ENCODE assay signal across 24 mouse cellular contexts in genomic region chr3:130768172-130768571, GRCm38 (mm10). TPM values are rescaled to one million over a fixed set of nuclear protein-coding genes. Genes with fewer than 3 reads are reported as not detected.
DNase-seq lines count a peak whose midpoint lies in the region; ATAC-seq lines count a peak whose summit lies in the region.
"Had no signal": no experiment of that assay in that cellular context is flagged by ENCODE, and none has a peak within 500 bp of the region (broad histone marks: within the 10 kb centered on the region; RNA-seq: fewer than 3 reads in every experiment).

No protein-coding gene starts in this region.

- no peaks in the 10 kb centered on the region for H3K9me3 ChIP-seq in liver, embryonic 11.5 days (ENCODE audit: control insufficient read depth, low read length)
- no peaks in the 10 kb centered on the region for H3K9me3 ChIP-seq in heart, embryonic 10.5 days
- H3K9me3 ChIP-seq: embryonic facial prominence, embryonic 13.5 days; embryonic facial prominence, embryonic 15.5 days; forebrain, embryonic 10.5 days; forebrain, embryonic 12.5 days had no signal

- H3K9ac ChIP-seq in liver, embryonic 11.5 days (ENCODE audit: low read depth, low read length), result no peak overlapping the region
- H3K9ac ChIP-seq: embryonic facial prominence, embryonic 13.5 days; embryonic facial prominence, embryonic 15.5 days; forebrain, embryonic 12.5 days had no signal

- H3K27me3 ChIP-seq in liver, embryonic 11.5 days (replicated peaks; ENCODE audit: control insufficient read depth, insufficient read depth, low read length), result no peaks in the 10 kb centered on the region
- no peaks in the 10 kb centered on the region for H3K27me3 ChIP-seq in heart, embryonic 10.5 days (ENCODE audit: insufficient read depth, poor library complexity, severe bottlenecking)
- H3K27me3 ChIP-seq: embryonic facial prominence, embryonic 13.5 days; embryonic facial prominence, embryonic 15.5 days; forebrain, embryonic 12.5 days had no signal

- H3K27ac ChIP-seq in liver, embryonic 11.5 days (ENCODE audit: low read depth, low read length), result no peak overlapping the region
- H3K27ac ChIP-seq in heart, embryonic 10.5 days, result no peak overlapping the region
- H3K27ac ChIP-seq: embryonic facial prominence, embryonic 13.5 days; embryonic facial prominence, embryonic 15.5 days; forebrain, embryonic 10.5 days; forebrain, embryonic 12.5 days had no signal

- H3K4me1 ChIP-seq in liver, embryonic 11.5 days (replicated peaks; ENCODE audit: control insufficient read depth, insufficient read depth, low read length), result no peaks in the 10 kb centered on the region
- H3K4me1 ChIP-seq in heart, embryonic 10.5 days, result no peaks in the 10 kb centered on the region
- H3K4me1 ChIP-seq: embryonic facial prominence, embryonic 13.5 days; embryonic facial prominence, embryonic 15.5 days; forebrain, embryonic 12.5 days had no signal

- WGBS in liver, embryonic 11.5 days, result 48% methylated on average over 3 of the region's 3 CpGs
- WGBS in heart, embryonic 10.5 days, result 54% methylated on average over 3 of the region's 3 CpGs

- no peak for DNase-seq in liver, embryonic 11.5 days (ENCODE audit: low spot score)
- DNase-seq in liver, result no peak
- peak; percentile 13 for DNase-seq in c-Kit-positive CD71-positive TER-119-negative erythroid progenitor cells, embryonic 14.5 days (ENCODE audit: low read depth)
- peak; percentile 8 for DNase-seq in c-Kit-positive CD71-positive TER-119-positive erythroid progenitor cells, embryonic 14.5 days (ENCODE audit: low spot score)
- no peak for DNase-seq in lung, postnatal 10 days
- DNase-seq in heart, embryonic 10.5 days (ENCODE audit: low spot score), result no peak
- DNase-seq: adrenal gland, adult 2 months; adrenal gland, postnatal 10 days; adrenal gland, postnatal 25 days; cerebellum, adult 11 months; cerebellum, adult 18-20 months; cerebellum, adult 8-10 months; cerebellum, adult 9-11 months; cerebellum, postnatal 14 days; cerebellum, postnatal 36 days; embryo, embryonic 11 days had no signal

- no peak overlapping the region for H3K4me2 ChIP-seq in liver, embryonic 11.5 days
- H3K4me2 ChIP-seq: embryonic facial prominence, embryonic 13.5 days; embryonic facial prominence, embryonic 15.5 days; forebrain, embryonic 12.5 days had no signal

- H3K36me3 ChIP-seq in liver, embryonic 11.5 days (ENCODE audit: control insufficient read depth, insufficient read depth, low read length), result no peaks in the 10 kb centered on the region
- H3K36me3 ChIP-seq in heart, embryonic 10.5 days, result no peaks in the 10 kb centered on the region
- H3K36me3 ChIP-seq: embryonic facial prominence, embryonic 13.5 days; embryonic facial prominence, embryonic 15.5 days; forebrain, embryonic 10.5 days; forebrain, embryonic 12.5 days had no signal

- no peak overlapping the region for H3K4me3 ChIP-seq in liver, embryonic 11.5 days (ENCODE audit: low read depth, low read length)
- H3K4me3 ChIP-seq in heart, embryonic 10.5 days, result no peak overlapping the region
- H3K4me3 ChIP-seq: embryonic facial prominence, embryonic 13.5 days; embryonic facial prominence, embryonic 15.5 days; erythroblast, embryonic 14.5 days; forebrain, embryonic 10.5 days; forebrain, embryonic 12.5 days had no signal

- ATAC-seq in liver, embryonic 11.5 days (replicated peaks; ENCODE audit: low FRiP score), result peak; percentile 71
- ATAC-seq in megakaryocyte-erythroid progenitor cell, adult 5-6 weeks (replicated peaks; ENCODE audit: low FRiP score, low TSS enrichment, poor library complexity, severe bottlenecking), result peak; percentile 73
- ATAC-seq: forebrain, embryonic 14.5 days; forebrain, embryonic 16.5 days had no signal

RNA-seq across cellular contexts. Expression of gene Rpl34, which starts 38.0 kb away (rescaled TPM):
- polyA plus RNA-seq in liver, embryonic 11.5 days (2014; fragmentation: Nextera tagmentation; extraction: Ambion mirVana), result 1,055 and 1,138 TPM in 2 replicates
- total RNA-seq in megakaryocyte-erythroid progenitor cell, adult 5-6 weeks (2014; fragmentation: Nextera tagmentation), result 2,689 and 3,227 TPM in 2 replicates
- total RNA-seq in megakaryocyte-erythroid progenitor cell, adult 5-6 weeks (2017), result 3,423 and 3,590 TPM in 2 replicates
- 658 and 756 TPM in 2 replicates for polyA plus RNA-seq in heart, embryonic 10.5 days (2016; fragmentation: Nextera tagmentation; extraction: Ambion mirVana)

RNA-seq across cellular contexts. Expression of gene Ostc, which starts 58.9 kb away (rescaled TPM):
- 314 and 321 TPM in 2 replicates for polyA plus RNA-seq in liver, embryonic 11.5 days (2014; fragmentation: Nextera tagmentation; extraction: Ambion mirVana)
- 102 and 150 TPM in 2 replicates for total RNA-seq in megakaryocyte-erythroid progenitor cell, adult 5-6 weeks (2014; fragmentation: Nextera tagmentation)
- total RNA-seq in megakaryocyte-erythroid progenitor cell, adult 5-6 weeks (2017), result 117 and 156 TPM in 2 replicates
- polyA plus RNA-seq in heart, embryonic 10.5 days (2016; fragmentation: Nextera tagmentation; extraction: Ambion mirVana), result 295 and 342 TPM in 2 replicates

Comparison
In these comparisons a context has a peak if more than half of its experiments do, and no peak if none do; other contexts are left out.
1. DNase-seq: peak in c-Kit-positive CD71-positive TER-119-negative erythroid progenitor cells, embryonic 14.5 days (single experiment) and c-Kit-positive CD71-positive TER-119-positive erythroid progenitor cells, embryonic 14.5 days (single experiment); none in liver, embryonic 11.5 days (single experiment), liver (single experiment), lung, postnatal 10 days (single experiment) and heart, embryonic 10.5 days (single experiment).